Mouse (Mus musculus) lung, postnatal 14 days (tissue): ENCODE results near the gene Sec16a.

Experiments
- DNase-seq: peaks from one replicate; pipeline ENCODE4 v3.0.0; 2021

Sec16a gene

DNA sequence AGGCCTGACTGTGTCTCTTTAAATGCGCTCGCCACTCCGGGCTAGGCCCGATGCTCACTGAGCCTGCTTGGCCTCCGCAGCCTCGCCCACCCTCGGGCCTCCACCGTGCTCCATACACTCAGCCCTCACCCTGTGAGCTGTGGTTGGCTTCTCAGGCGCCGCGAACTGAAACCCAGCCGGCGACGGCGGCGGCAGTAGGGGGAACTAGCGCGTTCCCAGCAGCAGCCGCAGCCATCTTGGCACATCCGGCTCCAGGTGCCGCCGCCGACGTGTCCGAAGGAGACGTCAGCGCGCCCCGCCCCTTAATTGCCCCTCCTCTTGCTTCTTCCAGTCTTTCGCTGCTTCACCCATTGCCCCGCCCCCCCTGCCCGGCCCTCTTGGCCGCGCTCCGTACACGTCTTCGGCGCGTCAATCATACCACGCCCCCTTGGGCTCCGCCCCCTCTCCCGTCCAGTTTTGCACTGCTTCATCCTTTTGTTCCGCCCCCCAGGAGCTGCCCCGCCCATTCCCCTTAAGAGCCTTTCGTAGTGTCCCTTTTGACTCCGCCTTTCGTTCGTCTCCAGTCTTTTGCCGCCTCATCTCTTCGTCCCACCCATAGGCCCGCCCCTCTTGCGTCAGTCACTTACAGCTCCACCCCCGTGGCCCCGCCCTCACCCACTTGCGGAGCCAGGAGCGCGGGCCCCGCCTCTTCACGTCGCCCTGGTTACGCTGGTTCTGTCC lies at the start of gene Sec16a:
Gene Sec16a, minus strand, starts transcription at position 271 of the 720 bp plus-strand sequence.
- DNase-seq: peak; percentile 100

DNA sequence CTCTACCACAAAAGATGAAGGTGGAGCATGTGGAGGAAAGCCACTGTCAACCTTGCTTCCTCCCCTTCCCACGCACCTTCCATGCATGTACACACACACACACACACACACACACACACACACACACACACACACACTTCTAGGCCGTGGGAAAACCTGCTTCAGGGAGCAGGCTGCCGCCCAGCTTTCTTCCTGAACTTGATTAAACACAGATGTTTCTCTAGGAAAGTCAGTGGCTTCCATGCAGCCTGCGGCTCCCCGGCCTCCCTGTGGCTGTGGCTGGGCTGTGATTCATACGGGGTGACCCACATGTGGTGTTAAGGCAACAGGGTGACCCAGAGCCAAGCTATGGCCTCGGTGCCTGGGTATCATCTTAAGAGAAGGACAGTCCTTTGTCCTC lies 49.4 kb upstream of the Sec16a start:
- no peak for DNase-seq

DNA sequence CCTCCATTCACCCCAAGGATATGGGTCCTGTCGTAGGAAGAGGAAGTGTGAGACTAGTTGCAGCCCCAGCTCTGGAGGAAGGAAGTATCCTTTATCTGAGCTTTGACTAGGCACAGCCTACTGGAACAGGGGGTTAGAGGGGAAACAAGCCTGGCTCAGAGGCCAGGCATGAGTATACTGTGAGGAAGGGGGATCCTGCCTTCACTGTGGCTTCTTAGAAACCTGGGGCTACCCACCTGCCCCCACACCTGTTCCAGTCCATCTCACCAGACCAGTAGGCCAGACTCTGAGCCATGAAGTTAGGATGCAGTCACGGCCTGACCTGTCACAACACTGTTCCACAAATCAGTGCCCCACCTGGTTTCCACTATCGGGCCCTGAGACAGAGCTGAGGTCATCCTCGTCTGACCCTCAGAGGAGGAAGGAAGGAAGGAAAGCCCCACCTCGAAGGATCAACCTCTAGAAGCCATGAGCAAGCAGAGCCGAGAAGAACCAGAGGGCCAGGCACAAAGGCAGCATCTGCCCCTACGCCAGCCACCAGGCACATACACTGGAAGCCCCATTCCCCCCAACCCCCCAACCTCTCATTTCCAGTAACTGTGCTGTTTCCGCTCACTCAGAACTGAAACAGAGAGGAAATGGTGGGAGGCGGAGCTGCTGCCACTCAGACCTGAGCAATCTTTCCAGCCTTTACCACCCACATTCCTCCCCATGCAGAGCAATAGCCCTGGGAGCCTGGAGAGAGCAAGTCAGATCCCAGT lies 48.2 kb upstream of the Sec16a start:
- no peak for DNase-seq

DNA sequence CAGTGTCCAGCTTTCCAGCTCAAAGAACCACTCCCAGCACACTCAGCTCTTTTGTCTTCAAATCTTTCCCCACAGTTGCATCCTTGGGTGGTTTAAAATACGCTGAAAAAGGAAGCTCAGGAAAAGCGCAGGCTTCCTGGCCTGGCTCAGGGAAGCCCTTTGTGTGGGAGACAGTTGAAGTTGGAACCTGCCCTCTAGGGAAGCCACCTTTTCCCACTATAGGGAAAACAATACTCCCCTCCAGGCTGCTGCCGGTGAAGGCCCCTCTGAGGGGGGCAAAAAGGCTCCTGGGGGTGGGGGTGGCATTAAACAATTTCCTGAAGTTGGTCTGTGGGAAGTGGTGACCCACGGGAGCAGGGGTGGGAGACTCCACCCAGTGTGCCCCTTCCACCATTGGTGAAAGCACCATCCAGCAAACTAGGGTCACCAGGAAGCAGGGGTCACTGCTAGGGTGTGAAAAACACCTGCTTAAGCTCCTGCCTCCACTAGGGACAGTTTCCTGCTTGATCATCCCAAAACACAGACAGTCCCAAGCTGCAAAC lies 45.8 kb upstream of the Sec16a start:
- no peak for DNase-seq

DNA sequence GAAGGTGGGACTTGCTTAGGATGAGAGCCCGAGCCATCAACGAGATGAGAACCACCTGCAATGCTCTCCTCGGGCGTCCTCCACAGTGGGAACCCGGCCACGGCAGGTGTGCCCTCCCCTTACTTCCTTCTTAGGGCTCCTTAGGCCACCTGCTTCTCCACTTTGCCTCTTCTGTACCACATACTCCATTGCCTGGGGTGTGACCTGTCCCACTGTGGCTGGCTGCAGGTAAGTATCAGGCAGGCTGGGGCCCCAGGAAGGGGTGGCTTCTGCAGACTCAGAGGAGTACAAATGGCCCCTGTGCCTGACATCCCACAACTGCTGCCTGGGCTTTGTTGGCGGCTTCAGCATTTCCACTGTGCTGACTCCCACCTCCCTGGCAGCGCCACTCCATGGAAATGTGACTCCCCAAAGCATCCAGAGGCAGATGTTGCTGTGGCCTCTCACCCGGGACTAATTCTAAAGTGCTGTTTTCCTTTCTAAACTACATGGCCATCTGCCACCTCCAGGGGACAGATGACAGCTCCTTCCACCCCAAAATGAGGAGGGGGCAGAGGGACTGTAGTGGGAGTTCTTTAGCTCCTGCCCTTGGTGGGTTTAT lies 43.6 kb upstream of the Sec16a start:
- no peak for DNase-seq

DNA sequence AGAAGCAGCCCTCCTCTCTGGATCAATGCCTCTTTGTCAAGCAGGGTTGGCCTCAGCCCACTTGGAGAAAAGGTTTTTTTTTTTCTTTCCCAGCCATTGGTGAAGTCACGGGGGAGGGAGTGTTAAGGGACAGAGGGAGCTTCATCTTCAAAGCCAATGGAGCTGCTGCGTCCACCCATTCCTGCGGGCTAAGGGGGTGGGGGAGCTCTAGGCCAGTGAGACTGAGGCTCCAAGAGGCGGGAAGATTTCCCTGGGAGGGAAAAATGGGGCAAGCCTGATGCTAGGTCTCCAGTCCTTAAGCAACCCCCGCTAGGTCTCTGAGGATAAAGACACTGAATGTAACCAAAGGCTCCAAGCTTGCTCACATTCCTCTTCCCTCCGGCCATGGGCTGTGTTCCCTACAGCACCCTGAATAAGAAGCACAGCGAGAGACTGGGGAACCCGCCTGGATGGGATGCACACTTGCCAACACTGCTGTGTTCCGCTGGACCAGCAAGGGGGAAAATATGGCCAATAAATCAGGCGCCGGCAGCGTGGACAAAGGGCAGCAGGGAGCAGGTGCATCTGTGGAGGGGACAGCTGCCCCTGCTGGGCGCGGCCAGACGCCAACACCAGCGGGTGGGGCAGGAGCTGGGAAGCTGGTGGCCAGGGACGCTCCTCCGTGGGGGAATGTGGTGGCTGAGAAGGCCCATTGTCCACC lies 42.5 kb upstream of the Sec16a start:
- DNase-seq: no peak

DNA sequence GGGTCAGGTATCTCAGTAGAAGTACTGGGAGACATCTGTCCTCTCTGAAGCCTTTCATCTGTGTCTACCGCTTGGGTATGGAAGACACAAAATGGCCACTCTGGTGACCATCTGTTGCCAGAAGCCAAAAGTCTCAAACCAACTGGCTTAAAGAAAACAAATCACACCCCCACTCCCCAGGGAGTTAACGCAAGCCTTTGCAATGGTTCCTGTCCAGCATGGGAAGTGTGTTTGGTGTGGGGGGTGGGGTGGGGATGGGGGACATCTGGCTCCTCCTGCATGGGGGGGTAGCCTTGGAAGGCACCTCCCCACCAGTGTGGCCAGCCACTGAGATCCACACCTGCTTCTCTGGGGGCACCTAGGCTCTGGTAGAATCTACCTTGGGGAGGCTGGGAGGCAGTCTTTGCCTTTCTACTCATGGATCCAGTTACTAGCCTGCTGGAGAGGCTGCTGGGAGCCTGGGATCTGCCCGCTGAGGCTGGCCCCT lies 41.9 kb upstream of the Sec16a start:
- no peak for DNase-seq

DNA sequence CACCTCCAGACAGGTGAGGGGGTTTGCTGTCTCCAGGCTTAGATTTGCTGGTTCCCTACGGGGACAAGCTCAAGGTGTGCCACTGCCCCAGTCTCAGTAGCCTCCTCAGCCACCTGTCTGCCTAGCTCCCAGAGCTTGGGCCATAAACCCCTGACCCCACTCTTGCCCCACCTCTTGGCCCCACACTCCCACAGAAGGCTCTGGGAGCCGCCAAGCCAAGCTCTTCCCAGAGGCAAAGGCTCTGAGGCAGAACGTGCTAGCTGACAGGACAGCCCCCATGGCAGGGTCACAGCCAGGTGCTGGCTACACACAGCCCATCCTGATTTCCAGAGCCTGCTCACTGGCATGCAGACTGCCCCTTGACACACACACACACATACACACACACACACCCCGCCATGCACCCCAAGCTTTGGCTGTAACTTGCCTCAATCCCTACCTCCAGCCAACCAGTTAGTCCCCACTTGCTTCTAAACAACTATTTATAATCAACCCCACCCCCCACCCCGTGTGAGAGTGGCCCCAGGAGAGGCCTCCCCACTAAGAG lies 41.3 kb upstream of the Sec16a start:
- no peak for DNase-seq

DNA sequence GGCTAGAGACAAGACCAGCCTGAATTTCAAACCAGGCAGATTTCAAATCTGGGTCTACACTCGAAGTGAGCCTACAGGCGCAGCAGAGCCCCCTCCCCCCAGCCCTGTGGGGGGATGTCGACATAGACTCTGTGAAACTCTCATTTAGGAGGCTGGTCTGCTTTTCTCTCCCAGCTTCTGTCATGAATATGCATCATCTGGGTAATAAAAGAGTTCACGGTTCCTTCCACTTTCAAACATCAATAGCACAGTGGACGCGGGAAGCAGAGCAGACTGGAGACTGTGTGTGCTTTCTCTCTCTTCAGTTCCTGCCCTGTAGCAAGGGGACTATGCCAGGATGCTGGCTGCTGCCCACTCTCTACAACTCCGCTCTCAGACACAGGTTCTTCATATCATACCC lies 40.7 kb upstream of the Sec16a start:
- DNase-seq: no peak

DNA sequence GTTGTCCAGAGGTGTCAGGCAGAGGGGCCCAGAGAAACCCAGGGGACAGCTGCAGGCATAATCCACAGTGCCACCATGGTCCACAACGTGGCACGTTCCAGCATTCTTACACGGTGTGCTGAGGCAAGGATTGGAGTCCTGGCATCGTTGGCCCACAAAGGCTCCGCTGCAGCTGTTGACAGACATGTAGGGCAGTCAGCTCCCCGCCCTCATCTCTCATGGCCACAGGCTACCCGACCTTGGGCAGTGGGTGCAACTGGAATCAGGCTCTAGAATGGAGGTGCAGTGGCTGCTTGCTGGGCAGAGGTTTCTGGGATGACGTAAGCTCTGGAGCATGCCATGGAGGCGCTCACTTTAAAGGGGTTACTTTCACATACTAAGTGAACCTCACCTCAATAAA lies 40.3 kb upstream of the Sec16a start:
- DNase-seq: no peak

DNA sequence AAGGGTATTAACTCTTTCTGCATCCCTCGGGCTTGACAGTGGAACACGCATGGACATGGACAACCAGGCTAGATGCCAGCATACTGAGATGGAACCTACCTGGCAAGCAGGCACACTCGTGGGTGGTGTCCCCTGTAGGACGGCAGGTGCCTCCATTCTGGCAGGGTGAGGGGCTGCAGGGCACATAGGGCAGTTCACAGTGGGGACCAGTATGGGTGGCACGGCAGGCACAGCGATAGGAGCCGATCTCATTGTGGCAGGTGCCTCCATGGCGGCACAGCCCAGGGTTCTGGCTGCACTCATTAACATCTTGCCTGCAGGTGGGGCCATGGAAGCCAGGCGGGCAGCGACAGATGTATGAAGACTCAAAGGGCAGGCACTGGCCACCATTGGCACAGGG lies 39.2 kb upstream of the Sec16a start:
- no peak for DNase-seq

DNA sequence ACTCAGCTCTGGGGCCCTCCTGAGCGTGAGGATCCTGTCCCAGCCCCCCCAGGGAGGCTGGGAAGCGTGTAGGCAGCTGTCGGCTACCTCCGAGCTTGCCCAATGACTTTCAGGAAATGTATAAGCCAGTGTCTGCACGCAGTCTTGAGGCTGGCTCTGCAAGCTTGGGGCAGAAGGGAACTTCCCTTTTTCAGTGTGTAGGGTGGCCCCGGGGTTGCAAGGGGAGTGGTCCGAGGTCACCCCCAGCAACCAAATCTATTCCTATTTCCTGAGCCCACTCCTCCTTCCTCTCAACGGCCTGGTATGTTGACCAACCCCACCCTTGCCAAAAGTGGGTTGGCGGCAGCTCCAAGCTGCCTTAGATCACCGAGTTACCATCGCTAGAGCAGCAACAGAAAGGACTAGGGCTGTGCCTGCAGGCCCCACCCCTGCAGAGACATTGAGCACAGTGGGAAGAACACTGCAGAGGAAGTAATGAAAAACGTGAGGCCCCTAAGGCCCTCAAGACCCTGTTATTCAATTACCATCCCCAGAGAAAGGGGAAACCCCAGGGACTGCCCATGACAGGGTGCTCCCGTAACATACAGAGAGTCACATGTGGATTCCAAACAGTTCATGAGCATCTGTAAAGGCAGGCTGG lies 38.3 kb upstream of the Sec16a start:
- DNase-seq: no peak

DNA sequence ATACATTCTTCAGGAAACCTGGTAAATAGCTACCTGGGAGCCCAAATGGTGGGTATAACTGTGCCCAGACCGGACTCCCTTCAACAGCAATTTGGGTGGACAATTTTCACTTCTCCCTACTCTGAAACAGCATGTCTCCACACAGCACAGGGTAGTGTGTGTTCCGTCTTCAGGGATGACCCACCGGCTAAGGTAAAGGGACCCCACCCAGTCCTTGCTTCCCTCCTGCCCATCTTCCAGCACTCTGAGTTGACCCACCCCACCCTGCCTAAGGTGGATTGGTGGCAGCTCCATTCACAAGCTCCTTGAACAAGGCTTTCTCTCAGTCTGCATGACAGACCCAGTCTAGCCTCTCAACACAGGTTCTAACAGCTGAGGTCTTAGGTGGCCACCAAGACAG lies 37.8 kb upstream of the Sec16a start:
- no peak for DNase-seq

DNA sequence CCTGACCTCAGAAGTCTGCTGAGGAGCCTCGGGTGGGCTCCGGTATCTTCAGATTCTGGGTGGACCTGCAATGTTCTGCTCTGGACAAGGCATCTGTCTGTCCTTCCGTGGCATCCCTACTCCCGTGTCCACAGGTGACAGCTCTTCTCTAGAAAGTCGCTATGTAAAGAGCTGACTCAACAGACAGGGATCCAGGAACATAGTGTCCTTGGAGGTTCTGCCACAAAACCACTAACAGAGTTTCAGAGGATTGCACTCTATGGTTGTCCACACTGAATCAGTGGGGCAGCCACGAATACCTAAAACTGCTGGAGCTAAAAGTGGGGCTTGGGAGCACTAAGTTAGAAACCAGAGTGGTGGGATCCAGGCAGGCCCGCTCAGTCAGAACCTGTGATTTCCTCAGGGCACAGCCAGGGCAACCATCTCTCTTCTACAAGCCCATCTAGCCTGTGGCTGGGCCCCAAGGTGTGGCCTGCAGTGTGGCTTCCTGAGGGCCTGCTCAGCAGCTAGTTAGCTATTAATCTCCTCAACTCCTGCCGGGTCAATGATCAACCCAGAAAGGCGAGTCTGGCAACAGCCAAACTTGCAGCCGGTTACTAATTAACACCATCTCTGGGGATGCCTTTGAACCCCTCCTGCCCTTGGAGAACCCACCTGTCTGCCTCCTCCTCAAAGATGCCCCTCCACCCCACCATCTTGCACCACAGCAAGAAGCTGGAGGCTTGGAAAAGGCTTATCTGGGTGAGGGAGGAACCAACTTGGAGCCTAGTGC lies 36.9 kb upstream of the Sec16a start:
- DNase-seq: no peak

DNA sequence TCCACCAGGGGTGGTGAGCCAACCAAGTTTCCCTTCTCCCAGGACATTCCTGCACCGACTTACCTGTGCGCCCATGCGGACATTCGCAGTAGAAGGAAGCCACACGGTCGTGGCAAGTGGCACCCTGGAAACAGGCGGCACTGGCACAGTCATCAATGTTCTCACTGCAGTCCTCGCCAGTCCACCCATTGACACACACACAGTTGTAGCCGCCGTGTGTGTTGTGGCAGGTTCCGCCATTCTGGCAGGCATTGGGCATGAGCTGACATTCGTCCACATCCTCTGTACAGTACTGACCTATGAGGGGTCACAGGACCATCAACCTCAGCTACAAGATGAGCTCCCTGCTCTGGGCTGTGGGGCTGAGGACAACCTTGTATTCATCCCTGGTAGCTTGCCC lies 35.9 kb upstream of the Sec16a start:
- DNase-seq: no peak

DNA sequence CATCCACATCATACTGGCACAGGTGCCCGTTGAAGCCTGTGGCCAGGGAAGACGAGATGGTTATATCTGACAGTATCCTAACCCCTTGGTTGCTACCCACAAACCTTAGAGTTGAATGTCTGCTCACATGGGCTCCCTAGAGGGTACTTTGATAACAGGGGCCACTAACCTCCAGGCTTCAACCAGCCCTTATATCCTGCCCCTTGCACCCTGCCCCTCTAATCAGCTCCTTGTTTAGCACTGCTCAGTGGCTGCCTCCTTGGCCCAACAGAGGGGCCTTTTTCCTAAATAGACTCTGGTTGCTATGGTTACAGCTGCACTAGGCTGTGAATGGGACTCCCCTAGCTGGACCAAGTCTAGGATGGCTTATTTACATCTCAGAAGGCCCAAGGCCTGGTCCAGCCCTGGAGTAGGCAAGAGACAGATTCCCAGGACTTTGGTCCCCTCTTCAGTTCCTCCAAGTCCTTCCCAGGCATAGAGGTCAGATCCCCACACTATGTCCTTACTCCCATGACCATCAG lies 33.7 kb upstream of the Sec16a start:
- no peak for DNase-seq

DNA sequence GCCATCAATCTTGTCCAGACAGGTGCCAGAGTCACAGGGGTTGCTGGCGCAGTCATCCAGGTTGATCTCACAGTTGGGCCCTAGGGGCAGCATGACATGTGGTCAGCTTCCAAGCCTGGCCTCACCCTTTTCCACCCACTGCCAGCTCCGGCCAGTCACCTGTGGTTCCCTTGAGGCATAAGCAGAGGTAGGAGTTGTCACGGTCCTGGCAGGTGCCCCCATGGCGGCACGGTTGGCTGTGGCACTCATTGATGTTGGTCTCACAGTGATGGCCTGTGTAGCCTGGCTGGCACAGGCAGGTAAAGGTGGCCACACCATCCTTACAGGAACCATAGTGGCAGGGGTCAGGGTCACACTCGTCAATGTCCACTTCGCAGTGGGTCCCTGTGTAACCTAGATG lies 32.9 kb upstream of the Sec16a start:
- DNase-seq: no peak

DNA sequence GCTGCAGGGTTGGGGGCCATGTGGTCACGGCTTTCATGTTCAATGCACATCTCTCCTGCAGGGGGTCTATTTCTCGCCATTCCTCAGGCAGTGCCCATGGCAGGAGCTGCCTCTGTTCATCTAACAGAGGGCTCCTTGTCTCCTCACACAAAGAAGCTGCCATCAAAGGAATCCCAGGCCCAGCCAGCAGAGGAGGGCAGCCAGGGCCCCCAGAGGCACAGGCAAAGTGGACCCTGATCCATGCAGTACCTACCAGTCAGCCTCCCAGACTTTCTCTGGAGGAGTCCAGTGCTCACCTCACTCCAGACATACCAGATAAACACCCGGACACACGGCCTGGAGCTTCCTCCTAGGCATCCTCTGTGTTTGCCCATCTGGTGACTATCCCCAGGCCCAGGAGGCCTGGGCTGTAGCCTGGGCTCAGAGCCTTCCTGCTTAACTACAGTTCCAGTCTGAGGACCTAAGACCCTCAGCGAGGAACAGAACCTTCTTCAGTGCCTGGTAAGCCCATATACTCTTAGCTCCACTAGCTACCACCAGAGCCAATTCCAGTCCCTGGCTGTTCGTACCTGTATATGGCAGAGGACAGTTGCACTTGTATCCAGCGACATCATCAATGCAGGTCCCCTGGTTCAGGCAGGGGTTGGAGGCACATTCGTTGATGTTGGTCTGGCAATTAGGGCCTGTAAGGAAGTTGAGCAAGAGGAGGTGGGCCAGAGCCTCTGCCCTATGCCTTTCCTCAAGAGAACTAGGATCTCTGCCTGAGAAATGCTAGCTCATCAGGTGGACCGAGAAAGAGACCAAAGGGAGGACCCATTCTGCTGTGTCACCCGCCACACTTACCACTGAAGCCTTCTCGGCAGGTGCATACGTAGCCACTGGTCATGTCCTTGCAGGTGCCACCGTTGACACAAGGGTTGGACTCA lies 30.8 kb upstream of the Sec16a start:
- no peak for DNase-seq

DNA sequence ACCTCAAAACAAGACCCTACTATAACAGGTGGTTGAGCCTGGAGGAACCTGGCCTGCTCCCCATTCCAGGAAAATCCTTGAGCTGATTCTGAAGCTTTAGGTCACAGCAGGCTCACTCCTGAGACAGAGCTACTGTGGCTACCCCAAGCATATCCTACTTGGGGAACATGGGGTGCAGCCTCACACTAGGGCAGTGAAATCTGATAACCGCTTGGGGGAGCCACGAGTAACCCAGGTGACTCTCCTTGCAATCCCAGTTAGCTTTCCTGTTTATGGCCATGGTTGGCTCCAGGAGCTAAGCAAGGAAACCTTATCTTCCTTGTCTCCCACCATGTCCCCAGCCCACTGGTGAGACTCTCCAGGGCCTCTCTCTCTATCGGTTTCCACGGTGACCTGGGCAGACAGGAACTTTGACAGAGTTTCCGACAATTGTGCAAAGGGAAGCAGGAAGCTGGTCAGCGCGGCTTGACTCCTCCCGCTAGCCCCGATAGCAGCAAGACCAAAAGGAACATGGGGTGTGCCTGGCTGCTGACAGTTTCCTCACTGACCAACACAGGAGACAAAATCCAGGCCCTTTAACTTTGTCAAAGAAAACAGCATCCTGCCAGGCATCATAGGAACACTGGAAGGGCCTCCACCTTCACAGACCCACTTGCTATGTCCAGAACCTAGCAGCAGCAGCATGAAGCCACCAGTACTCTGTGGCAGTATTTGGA lies 29.9 kb upstream of the Sec16a start:
- peak; percentile 72 for DNase-seq
